Mouse (Mus musculus) heart, embryonic 16.5 days (tissue): ENCODE measurements around the gene Gm35549. TPM values are rescaled to one million over a fixed set of nuclear protein-coding genes. Genes with fewer than 3 reads are reported as not detected.

ENCODE experiments used
- ATAC-seq: fragments of 200-750 bp; cut with Nextera tagmentation; replicated peaks from 2 replicates; pipeline ENCODE4 v1.8.0; 2017; ENCODE audit warnings: moderate number of reproducible peaks; ENCODE audit not compliant: insufficient read depth, low FRiP score; ENCODE audit errors: extremely low read depth
- H3K27ac ChIP-seq: fragments of 300-500 bp; sonication (generic); 2 replicates; pipeline ENCODE4 v1.5.1; 2014; ENCODE audit warnings: mild to moderate bottlenecking, low read length, control low read depth, moderate library complexity
- H3K27me3 ChIP-seq: fragments of 300-500 bp; sonication (generic); 2 replicates; pipeline ENCODE4 v1.6.1; 2014; ENCODE audit warnings: low read length, mixed read lengths; ENCODE audit not compliant: control insufficient read depth, insufficient read depth
- H3K36me3 ChIP-seq: fragments of 300-500 bp; sonication (generic); 2 replicates; pipeline ENCODE4 v1.6.1; 2014; ENCODE audit not compliant: control insufficient read depth, insufficient read depth
- H3K4me1 ChIP-seq: fragments of 300-500 bp; sonication (generic); 2 replicates; pipeline ENCODE4 v1.6.1; 2014; ENCODE audit warnings: low read length, mixed read lengths; ENCODE audit not compliant: control insufficient read depth, insufficient read depth
- H3K4me2 ChIP-seq: fragments of 300-500 bp; sonication (generic); 2 replicates; pipeline ENCODE4 v1.6.1; 2014; ENCODE audit warnings: low read depth, mild to moderate bottlenecking, control low read depth, low read length
- H3K4me3 ChIP-seq: fragments of 300-500 bp; sonication (generic); 2 replicates; pipeline ENCODE4 v1.5.1; 2014; ENCODE audit warnings: mild to moderate bottlenecking, control low read depth, low read length
- H3K9ac ChIP-seq: fragments of 300-500 bp; sonication (generic); 2 replicates; pipeline ENCODE4 v1.6.1; 2014; ENCODE audit warnings: low read length, control low read depth
- H3K9me3 ChIP-seq: fragments of 300-500 bp; sonication (generic); replicated peaks from 2 replicates; pipeline ENCODE4 v1.6.1; 2016; ENCODE audit warnings: low read length; ENCODE audit not compliant: control insufficient read depth
- WGBS: fragments of 180-500 bp; shearing (Covaris S2); extraction: QIAGEN DNeasy Blood & Tissue Kit; methylation state at CpG from one replicate; pipeline ENCODE4 v1.1.7; 2014; 5-methylcytosine and 5-hydroxymethylcytosine counted together
- polyA plus RNA-seq: library from polyadenylated mRNA; unstranded; fragments of >200 nt; fragmentation: Nextera tagmentation; extraction: Ambion mirVana; gene quantifications from 2 replicates; pipeline ENCODE4 v1.2.1, GENCODE M21; 2015

Gm35549 gene
- polyA plus RNA-seq, 1 experiment from 2014 or later, result not detected

- Histone ChIP-seq H3K9me3 (no peaks in the 10 kb centered on the region), H3K27ac (no peak overlapping the region), H3K4me1 (peaks cover 11% of the 10 kb centered on the region), H3K36me3 (peaks cover 9% of the 10 kb centered on the region), H3K27me3 (no peaks in the 10 kb centered on the region), H3K9ac (no peak overlapping the region), H3K4me2 (no peak overlapping the region), H3K4me3 (no peak overlapping the region)
- ATAC-seq, result no peak
- 82% methylated on average over 5 of the region's 5 CpGs for WGBS
These were observed 31.4 kb downstream of the Gm35549 start for GRCm38 (mm10) chr9:122812386-122812785.

- Histone ChIP-seq H3K27me3 (no peaks in the 10 kb centered on the region), H3K4me3 (no peak overlapping the region), H3K9ac (no peak overlapping the region), H3K27ac (no peak overlapping the region), H3K9me3 (no peaks in the 10 kb centered on the region), H3K4me1 (peaks cover 16% of the 10 kb centered on the region), H3K36me3 (peaks cover 6% of the 10 kb centered on the region), H3K4me2 (no peak overlapping the region)
- 44% methylated on average over 3 of the region's 3 CpGs for WGBS
- ATAC-seq, result no peak
These were observed 33.6 kb downstream of the Gm35549 start for GRCm38 (mm10) chr9:122810212-122810611.

- H3K36me3 ChIP-seq, result peaks cover 2% of the 10 kb centered on the region; the same call in 1 of the 2 replicates
- H3K27ac ChIP-seq, result no peak overlapping the region
- H3K27me3 ChIP-seq, result no peaks in the 10 kb centered on the region
- H3K4me3 ChIP-seq, result no peak overlapping the region
- 87% methylated on average over 2 of the region's 2 CpGs for WGBS
- no peaks in the 10 kb centered on the region for H3K9me3 ChIP-seq
- H3K4me1 ChIP-seq, result peaks cover 16% of the 10 kb centered on the region
- no peak overlapping the region for H3K9ac ChIP-seq
- no peak for ATAC-seq
- no peak overlapping the region for H3K4me2 ChIP-seq
These were observed 36.6 kb downstream of the Gm35549 start for GRCm38 (mm10) chr9:122807186-122807585.

- ATAC-seq, result no peak; the same call in 1 of the 2 replicates
- H3K9ac ChIP-seq, result peak overlapping the region; percentile 89
- no peaks in the 10 kb centered on the region for H3K9me3 ChIP-seq
- peaks cover 16% of the 10 kb centered on the region for H3K4me1 ChIP-seq
- no peaks in the 10 kb centered on the region for H3K27me3 ChIP-seq
- H3K36me3 ChIP-seq, result peaks cover 2% of the 10 kb centered on the region; the same call in 1 of the 2 replicates
- peak overlapping the region; percentile 97 for H3K27ac ChIP-seq
- H3K4me3 ChIP-seq, result peak overlapping the region; percentile 88
- WGBS, result 7% methylated on average over 10 of the region's 10 CpGs
- peak overlapping the region; percentile 94 for H3K4me2 ChIP-seq
These were observed 37.9 kb downstream of the Gm35549 start for GRCm38 (mm10) chr9:122805845-122806341.

GRCm38 (mm10) chr9:122805053-122805844, 38.6 kb downstream of the Gm35549 start, which contains the start of gene Tcaim:
Gene Tcaim, plus strand, starts transcription at chr9:122805539.
- WGBS, result 5% methylated on average over 42 of the region's 42 CpGs
- ATAC-seq, result peak; percentile 99

GRCm38 (mm10) chr9:122786534-122786933, 57.3 kb downstream of the Gm35549 start:
- Histone ChIP-seq H3K9me3 (no peaks in the 10 kb centered on the region), H3K4me3 (no peak overlapping the region), H3K4me2 (no peak overlapping the region), H3K27me3 (no peaks in the 10 kb centered on the region), H3K9ac (no peak overlapping the region), H3K4me1 (no peaks in the 10 kb centered on the region), H3K36me3 (no peaks in the 10 kb centered on the region), H3K27ac (no peak overlapping the region)
- no peak for ATAC-seq
- 75% methylated on average over 1 of the region's 1 CpGs for WGBS

More at GRCm38 (mm10) chr9:122805053-122805844, 38.6 kb downstream of the Gm35549 start, which contains the start of gene Tcaim:
- H3K4me2 ChIP-seq, result peak within 1 kb of the TSS; percentile 94
- H3K9me3 ChIP-seq, result no peaks in the 10 kb centered on the region
- H3K27me3 ChIP-seq, result no peaks in the 10 kb centered on the region
- peak within 1 kb of the TSS; percentile 97 for H3K27ac ChIP-seq
- H3K9ac ChIP-seq, result peak within 1 kb of the TSS; percentile 89
- peak within 1 kb of the TSS; percentile 88 for H3K4me3 ChIP-seq
- H3K36me3 ChIP-seq, result peaks cover 2% of the 10 kb centered on the region; the same call in 1 of the 2 replicates
- H3K4me1 ChIP-seq, result peaks cover 9% of the 10 kb centered on the region

GRCm38 (mm10) chr9:122785231-122785630, 58.6 kb downstream of the Gm35549 start:
- no peak overlapping the region for H3K4me2 ChIP-seq
- 73% methylated on average over 5 of the region's 5 CpGs for WGBS
- H3K27ac ChIP-seq, result no peak overlapping the region
- no peaks in the 10 kb centered on the region for H3K36me3 ChIP-seq
- H3K9ac ChIP-seq, result no peak overlapping the region
- no peaks in the 10 kb centered on the region for H3K27me3 ChIP-seq
- no peak for ATAC-seq
- no peaks in the 10 kb centered on the region for H3K9me3 ChIP-seq
- no peak overlapping the region for H3K4me3 ChIP-seq
- H3K4me1 ChIP-seq, result no peaks in the 10 kb centered on the region
